Mouse (Mus musculus) gastrocnemius, postnatal 36 days (tissue): ENCODE results near the gene Tex2. TPM values are rescaled to one million over a fixed set of nuclear protein-coding genes. Genes with fewer than 3 reads are reported as not detected.
A peak's percentile ranks its signal among the peaks of the same experiment; 100 is the strongest.
"Not testable (repeated sequence)": the region's sequence is repeated elsewhere in the genome, so short reads cannot be mapped to it uniquely, and the experiment has no call there.

Experiments used
- DNase-seq, 2 experiments: peaks; one replicate each; pipeline ENCODE4 v3.0.0; 2022
- intact Hi-C: fragments of 180-260 bp; cut with DNase I; formaldehyde crosslinking; loops from one replicate; pipeline ENCODE4 v1.15.1; 2025
- total RNA-seq, 2 experiments: library from RNA; stranded (reverse); gene quantifications; 2 replicates each; pipeline ENCODE4 v1.2.3; 2021

Tex2 gene
- total RNA-seq, 2 experiments from 2014 or later: 45.7 to 46.2 TPM

DNA sequence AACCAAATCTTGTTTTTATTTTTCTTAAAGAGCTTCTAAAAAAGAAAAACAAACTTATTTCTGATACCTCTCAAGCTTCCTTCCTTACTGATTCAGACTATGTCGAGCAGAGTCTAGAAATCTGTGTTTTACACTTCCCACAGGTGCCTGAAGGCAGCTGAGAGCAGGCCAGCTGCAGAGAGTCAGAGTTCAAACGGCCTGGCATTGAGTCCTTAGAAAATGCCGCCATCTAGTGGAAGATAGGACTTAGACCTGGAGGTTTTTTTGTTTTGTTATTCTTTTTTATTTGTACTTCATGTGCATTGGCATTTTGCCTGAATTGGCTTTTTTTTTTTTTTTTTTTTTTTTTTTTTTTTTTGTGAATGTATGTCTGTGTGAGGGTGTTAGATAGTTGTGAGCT lies 121.8 kb downstream of the Tex2 start:
- intact Hi-C loops: loop anchor here (1.0 kb wide), 1 partner anchor 72 kb away; no protein-coding TSS in a partner anchor
- DNase-seq: peak in 1 of 2 experiments; percentile 31

DNA sequence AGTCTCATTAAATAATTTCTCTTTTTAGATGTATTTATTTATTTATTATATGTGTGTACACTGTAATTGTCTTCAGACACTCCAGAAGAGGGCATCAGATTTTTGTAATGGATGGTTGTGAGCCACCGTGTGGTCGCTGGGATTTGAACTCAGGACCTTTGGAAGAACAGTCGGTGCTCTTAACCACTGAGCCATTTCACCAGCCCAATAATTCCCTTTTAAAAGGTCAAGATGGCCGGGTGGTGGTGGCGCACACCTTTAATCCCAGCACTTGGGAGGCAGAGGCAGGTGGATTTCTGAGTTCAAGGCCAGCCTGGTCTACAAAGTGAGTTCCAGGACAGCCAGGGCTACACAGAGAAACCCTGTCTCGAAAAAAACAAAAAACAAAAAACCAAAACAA lies 122.6 kb downstream of the Tex2 start:
- intact Hi-C loops: not testable (repeated sequence)

DNA sequence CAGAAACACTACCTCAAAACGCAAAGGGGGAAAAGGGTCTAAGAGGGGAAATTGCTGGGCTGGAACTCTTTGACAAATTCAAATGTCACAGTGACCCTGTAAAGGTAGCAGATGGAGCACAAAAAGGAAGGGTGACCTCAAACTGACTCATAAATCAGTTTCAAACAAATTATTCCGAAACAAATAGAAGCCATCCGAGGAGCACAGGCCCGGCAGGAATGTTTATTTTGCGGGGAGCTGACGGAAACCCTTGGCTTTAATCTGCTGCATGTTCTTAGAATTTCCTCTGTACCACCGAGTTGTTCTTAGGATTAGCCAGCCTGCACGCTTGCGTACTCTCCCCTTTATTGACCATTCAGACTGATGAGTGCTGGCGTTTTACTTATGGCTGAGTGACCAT lies 123.2 kb downstream of the Tex2 start:
- DNase-seq: no peak
- intact Hi-C loops: no loop called here

More for the DNA sequence above, 122.6 kb downstream of the Tex2 start:
- not testable (repeated sequence) for DNase-seq

DNA sequence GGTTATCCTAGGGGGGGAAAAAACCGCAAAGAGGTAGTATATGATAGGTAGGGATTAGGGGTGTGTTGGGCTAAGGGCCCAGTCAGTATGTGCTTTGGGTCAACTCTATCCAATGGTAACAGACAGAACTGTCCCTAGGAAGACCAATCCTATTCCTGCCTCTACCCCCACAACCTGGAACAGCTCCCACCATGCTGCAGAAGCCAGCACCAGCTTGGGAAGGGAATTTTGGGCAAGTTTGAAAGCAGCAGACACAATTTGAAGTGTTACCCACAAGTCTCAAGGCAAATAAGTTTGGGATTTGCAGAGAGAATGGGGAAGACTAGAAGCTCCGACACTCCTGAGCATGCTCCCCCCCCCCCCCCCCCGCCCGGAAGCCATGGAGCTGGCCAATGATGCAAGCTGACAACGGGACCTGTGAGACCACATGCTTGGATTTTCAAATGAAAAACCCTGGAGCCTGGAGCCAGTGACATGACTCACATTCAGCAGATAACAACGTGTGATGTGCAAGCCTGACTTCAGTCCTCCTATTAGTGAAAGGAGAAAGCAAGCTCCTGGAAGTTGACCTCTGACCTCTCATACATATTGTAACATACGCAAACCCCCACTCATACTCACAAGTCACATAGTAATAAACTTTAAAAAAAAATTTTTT lies 124.1 kb downstream of the Tex2 start:
- no peak for DNase-seq
- intact Hi-C loops: loop anchor here (10.0 kb wide), 1 partner anchor 204 kb away; no protein-coding TSS in a partner anchor

DNA sequence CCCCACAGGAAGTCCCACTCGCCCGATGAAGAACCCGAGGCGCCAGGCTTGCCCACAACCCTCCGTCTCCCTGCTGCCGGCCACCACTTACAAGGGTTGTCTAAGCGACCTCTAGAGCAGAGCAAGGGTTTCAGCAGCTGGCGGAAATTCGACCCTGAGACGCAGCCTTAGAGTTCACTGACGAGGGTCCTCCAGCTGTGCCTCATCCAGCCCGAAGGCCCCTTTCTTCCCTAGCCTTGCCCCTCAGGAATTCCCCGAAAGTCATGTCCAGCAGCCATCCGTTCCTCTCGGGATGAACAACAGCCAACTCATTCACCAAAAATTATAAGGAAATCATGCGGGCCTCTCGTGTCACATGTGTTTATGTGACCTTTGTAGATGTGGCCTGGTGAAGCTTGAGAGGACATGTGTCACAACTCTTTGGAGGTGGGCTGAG lies 125.1 kb downstream of the Tex2 start:
- no peak for DNase-seq
- intact Hi-C loops: loop anchor here (10.0 kb wide), 1 partner anchor 203 kb away; no protein-coding TSS in a partner anchor

DNA sequence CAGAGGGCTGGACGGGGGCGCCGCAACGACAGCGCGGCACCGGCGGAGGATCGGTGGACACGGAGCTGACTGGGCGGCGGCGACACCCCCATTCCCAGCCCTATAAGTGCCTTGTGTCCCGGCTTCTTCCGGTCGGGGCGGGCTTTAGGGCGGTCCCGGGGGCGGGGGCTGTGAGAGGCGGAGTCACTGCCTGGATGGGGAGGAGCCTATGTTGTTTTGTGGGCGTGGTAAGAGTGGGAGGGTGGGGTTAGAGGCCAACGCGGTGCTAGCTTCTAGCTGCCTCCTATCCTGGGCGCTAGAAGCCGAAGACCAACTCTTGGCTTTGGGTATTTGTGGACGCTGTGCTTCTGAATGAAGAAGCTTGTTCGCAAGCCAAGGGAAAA lies 125.5 kb downstream of the Tex2 start, which contains the start of gene Ern1:
Gene Ern1 (minus strand): TSS at position 120 of the 383 bp plus-strand sequence.
- peak; percentile 94 to 96 for DNase-seq
- intact Hi-C loops: loop anchor here (10.0 kb wide), 1 partner anchor 203 kb away; no protein-coding TSS in a partner anchor

DNA sequence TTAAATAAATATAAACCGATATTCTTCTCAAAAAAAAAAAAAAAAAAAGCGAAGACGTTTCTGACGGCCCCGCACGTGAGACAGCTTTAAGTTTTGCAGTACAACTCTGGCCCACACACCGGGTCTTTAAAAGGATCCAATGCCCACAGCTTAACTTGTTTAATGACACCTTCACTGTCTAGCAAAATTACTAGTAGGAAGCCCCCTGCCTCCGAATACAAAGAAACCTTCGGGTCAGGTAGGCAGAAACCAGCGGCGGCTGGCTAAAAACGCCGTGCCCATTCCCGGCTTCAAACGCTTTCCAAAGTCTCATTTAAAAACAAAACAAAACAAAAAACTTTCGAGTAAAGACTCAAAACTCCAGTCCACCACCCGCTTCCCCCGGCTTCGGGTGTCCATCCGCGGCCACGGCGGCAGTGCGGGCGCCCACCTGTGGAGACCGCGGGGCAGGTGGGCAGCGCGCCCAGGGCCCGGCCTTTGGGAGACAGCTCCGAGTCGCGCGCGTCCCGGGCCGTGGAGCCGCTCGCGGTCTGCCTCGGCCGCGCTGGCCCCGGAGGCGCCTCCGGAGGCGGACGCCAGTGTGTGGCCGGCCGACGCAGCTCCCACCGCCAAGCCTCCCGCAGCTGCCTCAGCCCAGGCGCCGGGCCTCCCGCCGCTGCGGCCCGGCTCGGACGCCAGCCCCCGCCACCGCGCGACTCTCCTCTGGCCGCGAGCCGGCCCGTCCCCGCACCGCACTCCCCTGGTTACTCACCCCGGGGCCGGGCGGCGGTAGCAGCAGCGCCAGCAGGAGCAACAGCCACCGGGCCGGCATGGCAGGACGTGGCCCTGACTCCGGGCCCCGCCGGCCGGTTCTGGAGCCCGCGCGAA lies 126.1 kb downstream of the Tex2 start:
- intact Hi-C loops: loop anchor here (10.0 kb wide), 1 partner anchor 202 kb away; no protein-coding TSS in a partner anchor
- DNase-seq: peak in 1 of 2 experiments; percentile 65

DNA sequence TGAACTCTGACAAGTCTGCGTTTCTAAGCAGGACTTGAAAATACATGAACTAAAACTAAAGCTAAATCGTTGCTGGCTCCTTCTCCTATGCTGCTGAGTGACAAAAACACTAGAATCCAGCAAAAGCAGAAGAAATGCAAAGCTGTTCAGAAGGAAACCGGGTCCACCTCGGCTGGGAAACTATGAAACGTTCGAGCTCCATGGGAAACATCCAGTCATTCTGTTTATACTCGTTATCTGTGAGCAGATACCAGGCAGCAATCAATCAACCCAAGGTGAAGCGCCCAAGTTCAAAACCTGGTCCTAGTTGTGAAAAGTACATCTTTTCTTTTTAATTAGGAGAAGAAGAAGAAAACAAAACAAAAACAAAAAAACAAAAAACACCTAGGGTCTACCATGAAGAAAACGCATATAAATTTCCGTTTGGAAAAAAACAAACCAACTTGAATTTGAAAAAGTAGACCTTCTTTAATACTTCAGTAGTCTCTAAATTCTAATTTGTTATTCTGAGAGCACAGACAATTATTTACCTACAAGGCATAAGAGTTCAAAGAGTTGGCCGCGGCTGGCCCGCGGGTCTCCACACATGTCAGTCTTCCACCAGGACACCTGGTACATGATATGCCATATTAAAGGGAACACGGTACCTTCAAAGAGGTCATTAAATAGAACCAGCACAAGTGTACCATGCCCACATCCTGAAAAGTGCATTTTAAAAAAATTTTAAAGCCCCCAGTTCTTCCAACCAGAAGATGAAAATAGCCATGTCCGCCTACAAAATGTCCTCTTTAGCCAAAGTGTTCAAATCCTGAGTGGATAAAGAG lies 127.0 kb downstream of the Tex2 start:
- intact Hi-C loops: loop anchor here (10.0 kb wide), 1 partner anchor 201 kb away; no protein-coding TSS in a partner anchor
- DNase-seq: no peak

DNA sequence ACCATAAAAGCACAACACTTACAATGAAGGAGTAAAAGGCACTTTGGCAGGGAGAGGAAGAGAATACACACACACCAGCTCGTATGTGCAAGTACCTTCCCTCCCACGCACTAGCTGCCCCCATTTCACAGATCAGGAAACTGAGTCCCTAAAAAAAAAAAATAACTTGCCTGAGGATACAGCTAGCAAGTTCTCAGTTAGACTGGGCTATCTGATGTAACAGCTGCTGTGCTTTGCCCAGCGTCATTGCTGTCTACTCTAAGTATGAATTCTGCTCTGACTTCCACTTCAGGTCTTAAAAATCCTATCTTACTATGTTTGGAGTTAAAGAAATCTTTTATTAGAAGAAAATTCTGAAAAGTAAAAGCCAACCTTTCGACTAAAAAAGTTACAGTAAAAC lies 127.6 kb downstream of the Tex2 start:
- intact Hi-C loops: loop anchor here (10.0 kb wide), 1 partner anchor 201 kb away; no protein-coding TSS in a partner anchor
- no peak for DNase-seq

DNA sequence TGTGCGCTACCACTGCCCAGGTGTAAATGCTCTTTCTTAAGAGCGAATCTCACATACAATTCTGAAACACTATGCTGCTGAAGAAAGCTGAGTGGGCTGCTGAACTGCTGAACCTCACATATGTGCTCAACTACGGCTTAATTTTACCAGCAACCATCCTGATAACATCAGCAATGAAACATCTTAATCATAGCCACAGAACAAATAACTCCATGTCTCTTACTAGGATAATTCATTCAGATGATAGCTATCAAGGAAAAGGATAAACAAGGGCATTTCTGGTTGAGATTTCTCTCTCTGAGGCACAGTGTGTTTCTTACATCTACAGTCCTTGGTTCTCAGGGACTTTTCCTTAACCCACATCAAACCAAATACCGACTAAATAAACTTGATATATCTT lies 128.3 kb downstream of the Tex2 start:
- intact Hi-C loops: loop anchor here (10.0 kb wide), 1 partner anchor 200 kb away; no protein-coding TSS in a partner anchor
- DNase-seq: no peak

DNA sequence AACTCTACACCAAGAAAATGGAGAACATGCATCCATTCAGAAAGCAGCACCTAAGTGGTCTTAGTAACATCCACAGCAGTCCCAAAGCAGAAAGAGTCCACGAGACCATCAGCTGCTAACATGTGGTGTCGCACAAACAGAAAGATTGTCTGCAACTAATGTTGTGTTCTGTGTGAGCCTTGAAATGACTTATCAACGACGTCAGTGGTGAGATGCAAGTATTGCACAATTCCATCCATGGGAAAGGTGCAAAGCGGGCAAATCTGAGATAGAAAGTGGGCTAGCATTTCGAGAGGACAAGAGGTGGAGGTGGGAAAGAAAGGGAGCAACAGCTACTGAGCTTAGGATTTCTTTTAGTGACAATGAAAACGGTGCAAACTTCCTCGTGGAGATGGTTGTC lies 130.4 kb downstream of the Tex2 start:
- DNase-seq: no peak
- intact Hi-C loops: loop anchor here (10.0 kb wide), 1 partner anchor 198 kb away; no protein-coding TSS in a partner anchor

DNA sequence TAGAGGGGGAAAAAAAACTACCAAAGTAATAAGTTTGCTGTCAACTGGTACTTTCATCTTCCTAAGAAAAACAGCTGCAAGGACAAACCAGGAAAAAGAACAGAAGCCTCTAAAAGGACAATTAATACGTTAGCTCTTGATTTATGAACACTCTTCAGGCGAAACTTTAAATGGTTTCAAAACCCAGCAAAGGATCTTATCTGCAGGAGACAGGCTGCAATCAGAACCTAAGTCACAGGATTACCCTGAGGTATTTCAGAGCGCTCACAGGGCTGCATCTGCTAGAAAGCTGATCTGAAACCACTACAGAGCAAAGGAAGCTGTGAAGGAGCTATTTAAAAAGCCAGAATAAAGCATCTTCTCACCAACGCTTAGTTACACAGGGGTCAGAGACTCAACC lies 131.6 kb downstream of the Tex2 start:
- no peak for DNase-seq
- intact Hi-C loops: loop anchor here (10.0 kb wide), 1 partner anchor 197 kb away; no protein-coding TSS in a partner anchor

DNA sequence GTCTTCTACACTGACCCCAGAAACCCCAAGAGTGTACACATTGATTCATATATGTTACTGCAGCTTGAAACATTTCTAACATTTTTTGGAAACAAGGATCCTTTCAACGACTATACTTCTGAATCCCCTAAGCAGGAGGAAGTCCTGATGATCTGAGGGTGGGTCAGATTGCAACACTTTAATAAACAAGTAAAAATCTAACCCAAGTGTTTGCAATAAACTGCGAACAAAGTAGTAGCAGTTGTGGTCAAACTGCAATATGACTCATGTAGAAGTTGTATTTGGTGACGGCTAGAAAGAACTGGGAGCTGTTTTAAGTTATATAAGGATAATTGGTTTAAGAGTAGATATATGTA lies 132.7 kb downstream of the Tex2 start:
- DNase-seq: no peak
- intact Hi-C loops: loop anchor here (10.0 kb wide), 1 partner anchor 196 kb away; no protein-coding TSS in a partner anchor

DNA sequence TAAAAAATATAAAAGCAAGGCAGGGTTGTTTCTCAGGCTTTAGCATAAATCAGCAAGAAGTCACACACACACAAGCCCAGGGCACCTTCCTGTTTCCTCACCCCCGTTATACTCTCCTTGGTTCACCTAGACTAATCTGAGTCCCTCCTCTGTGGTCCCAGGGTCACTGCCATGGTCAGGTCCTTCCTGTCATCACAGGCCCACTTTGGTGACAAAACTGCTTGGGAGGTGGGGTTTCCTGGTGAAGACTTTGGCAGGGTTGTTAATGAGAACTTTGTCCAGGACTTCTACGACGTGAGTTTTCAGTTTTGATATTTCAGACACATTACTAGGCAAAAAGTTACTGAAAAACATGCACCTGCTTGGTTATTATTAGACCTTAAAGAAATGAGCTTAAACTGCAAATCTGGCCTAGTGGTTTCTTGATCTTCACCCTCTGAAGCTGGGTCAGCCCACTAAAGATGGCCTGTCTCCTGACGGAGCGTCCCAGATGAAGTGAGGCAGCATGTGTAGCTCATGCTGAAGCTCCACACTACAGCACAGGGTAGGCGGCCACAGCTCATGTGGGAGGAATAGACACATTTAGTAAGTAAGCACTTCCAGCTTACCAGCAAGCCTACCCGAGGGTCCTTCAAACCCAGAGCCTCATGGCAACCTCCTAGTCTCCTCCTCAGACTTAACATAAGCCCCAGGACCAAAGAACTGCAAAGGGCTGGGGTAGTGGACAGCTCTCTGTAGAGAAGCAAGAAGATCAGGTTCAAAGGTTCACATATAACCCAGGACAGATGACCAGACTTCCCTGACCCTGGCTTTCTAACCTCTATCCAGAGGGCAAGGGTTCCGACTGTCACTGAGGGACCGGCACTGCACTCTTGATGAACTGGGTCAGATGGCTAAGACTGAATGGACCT lies 133.3 kb downstream of the Tex2 start:
- intact Hi-C loops: loop anchor here (10.0 kb wide), 1 partner anchor 195 kb away; no protein-coding TSS in a partner anchor

DNA sequence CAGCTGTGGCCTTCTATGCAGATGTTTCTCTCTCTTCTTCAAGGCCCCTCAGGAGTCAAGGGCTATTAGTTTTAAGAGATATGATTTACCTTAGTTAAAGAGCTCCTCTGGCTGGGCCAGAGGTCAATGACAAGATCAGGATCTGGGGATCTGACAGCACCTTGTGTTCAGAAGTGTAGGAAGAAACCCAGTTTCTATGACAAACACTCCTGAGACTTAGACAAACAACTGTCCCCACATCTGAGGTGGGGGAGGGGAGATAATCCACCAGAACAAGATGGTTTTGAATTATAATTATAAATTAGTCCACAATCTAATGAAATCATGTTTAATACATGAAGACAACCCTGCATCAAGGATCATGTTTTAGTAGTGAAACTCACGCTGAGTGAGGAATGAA lies 134.5 kb downstream of the Tex2 start:
- intact Hi-C loops: no loop called here
- no peak for DNase-seq

More for the DNA sequence above, 133.3 kb downstream of the Tex2 start:
- no peak for DNase-seq

DNA sequence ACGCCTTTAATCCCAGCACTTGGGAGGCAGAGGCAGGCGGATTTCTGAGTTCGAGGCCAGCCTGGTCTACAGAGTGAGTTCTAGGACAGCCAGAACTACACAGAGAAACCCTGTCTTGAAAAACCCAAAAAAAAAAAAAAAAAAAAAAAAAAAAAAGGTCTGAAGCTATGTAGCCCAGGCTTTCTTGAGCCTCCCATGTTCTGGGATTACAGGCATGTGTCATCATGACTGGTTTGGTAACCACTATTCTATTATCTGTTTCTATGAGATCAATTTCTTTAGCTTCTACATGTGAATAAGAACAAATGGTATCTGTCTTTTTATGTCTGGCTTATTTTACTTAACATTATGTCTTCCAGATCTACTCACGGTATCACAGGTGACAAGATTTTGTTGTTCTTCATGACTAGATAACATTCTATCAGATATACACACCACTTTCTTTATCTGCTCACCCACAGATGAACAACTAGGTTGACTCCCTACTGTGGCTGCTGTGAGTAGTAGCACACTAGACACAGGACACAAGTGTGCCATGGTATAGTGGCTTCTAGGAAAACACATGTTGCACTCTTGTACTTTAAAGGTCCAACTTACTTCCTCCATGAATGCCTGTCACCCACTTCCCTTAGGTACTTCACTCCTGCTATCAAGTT lies 135.6 kb downstream of the Tex2 start:
- intact Hi-C loops: no loop called here
- DNase-seq: no peak

DNA sequence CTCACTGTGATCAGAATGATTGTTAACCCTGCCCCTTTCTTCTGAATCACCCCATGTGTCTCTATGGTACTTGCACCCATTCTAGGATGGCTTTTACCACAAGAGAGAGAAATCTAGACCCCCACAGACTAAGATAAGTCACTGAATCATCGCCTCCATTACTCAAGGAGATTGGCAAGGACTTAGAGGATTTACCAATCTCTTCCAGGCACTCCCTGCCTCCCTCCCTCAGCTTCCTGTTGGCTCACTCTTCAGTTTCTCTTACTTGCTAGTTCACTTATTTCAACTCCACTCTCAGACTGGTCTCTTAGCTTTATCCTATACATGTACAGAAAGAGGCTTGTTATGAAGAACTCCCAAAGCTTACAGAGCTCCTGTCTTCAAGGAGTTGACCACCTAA lies 137.9 kb downstream of the Tex2 start:
- intact Hi-C loops: no loop called here
- no peak for DNase-seq

DNA sequence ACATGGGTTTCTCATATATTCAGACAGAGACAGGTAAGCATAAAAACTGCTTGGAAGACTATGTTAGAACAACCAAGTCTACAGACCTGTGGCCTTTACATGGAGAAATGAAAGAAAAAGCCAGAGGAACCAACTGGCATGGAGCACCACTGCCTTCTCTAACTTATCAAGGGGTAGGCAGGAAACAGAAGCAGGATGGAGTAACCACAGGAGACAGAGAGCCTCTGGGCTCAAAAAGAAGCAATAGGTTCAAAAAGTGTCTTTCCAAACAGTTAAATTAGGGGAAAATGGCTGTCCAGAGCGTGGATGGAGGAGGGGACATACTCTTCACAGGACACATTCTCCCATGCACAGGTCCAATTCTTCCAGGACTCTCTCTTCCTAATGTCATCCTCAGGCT lies 141.6 kb downstream of the Tex2 start:
- no peak for DNase-seq
- intact Hi-C loops: no loop called here

DNA sequence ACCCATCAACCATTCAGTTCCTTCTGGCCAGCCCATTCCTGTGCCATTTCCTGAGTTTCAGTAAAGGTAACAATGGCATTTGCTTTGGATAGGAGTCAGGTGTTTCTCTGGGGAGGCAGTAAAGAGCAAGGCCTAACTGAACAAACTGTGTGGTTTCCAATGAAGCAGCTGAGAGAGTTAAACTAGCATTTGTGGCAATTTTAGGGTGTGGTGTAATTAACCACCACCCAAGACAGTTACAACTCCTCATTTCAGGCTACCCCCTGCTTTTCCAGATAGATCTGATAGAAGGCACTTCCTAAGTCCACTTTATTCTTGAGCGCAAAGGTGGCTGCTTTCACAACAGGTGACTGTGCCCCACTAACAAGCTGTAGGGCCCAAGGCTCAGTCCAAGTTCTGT lies 144.7 kb downstream of the Tex2 start:
- no peak for DNase-seq
- intact Hi-C loops: no loop called here
